Mouse (Mus musculus) frontal cortex, postnatal 10 days (tissue): ENCODE measurements around the gene Xcl1.
A peak's percentile ranks its signal among the peaks of the same experiment; 100 is the strongest.

Source experiments
- DNase-seq, 2 experiments: peaks; one replicate each; pipeline ENCODE4 v3.0.0; 2022; ENCODE audit warnings: low spot score in 2 of 2, mixed read lengths in 1 of 2

The Xcl1 gene

GRCm38 (mm10) chr1:164905047-164905446 is 30.3 kb downstream of the Xcl1 start:
- DNase-seq, result peak in 1 of 2 experiments; percentile 43

GRCm38 (mm10) chr1:164900696-164901095 is 34.6 kb downstream of the Xcl1 start:
- no peak for DNase-seq

GRCm38 (mm10) chr1:164900226-164900625 is 35.1 kb downstream of the Xcl1 start:
- no peak for DNase-seq

- no peak for DNase-seq
Measured at GRCm38 (mm10) chr1:164899506-164899905, 35.8 kb downstream of the Xcl1 start.

DNA sequence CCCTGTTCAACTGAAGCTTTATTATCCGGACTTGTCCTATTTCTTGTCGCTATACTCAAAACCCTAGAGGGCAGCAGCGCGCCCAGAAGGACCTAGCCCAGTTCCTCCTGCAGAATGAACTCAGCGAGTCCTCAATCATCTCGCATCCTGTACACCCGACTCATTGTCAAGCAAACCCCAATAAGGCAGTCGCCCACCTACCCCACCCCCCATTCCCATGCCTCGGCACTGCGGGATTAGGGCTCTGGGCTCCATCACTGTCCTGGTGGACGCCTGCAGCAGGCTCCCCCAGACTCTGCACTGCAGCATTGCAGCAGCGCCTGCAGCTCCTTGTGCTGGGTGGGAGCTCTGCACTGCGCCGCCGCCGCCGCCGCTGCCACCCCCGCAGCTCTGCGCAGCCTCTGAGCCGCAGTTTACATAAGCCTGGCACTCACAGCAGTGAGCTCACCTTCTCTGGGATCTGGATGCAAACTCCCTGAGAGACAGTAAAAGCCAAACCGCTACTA is 36.4 kb downstream of the Xcl1 start:
- DNase-seq, result peak; percentile 78 to 81

DNA sequence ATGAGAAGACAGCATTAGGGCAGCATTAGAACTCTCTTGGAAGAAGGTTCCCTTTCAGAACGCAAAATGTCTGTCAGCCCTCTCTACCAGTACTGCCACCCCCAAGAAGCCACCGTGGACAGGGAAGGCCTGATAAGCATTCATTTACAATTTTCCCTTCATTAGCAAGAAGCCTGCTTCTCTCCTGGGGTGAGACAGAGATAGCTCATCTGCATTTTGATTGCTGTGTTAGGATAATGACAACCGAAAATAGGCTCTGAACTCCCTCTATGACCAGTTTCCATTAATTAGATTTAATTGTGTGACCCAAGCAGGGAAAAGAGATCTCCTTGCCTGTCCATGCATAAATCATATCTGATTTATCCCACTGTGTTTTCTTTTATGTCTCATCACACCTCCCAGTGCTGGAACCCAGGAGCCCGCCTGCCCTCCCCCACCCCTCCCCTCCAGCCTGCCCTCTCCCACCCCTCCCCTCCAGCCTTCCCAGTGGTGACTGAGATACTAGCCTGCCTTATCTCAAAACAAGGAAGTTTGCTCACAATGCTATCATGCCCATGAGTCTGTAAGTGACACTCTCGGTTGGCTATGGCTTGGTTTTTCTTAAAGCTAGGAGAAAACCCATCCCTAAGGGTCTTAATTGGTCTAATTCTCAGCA is 38.0 kb downstream of the Xcl1 start:
- DNase-seq, result no peak

GRCm38 (mm10) chr1:164896211-164897145 is 38.8 kb downstream of the Xcl1 start:
- DNase-seq, result no peak

GRCm38 (mm10) chr1:164895806-164896205 is 39.5 kb downstream of the Xcl1 start:
- DNase-seq, result no peak

DNA sequence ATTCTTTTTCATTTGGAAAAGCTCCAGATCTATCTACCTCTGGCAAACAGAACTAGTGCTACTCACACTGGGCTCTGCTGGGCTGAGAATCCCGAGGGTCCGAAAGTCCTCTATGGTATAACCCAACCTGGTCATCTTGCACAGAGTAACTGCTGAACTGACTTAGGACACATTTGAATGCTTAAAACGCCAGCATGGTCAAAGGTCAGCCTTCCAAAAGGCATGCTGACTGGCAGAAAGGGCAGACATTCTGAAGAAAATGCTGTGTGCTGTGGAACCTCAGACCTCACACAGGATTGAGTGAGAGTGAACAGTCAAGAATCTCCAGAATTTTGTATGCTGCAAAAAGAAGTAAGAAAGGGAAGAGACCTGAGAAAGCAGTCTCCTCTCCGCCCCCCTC is 45.0 kb downstream of the Xcl1 start:
- DNase-seq, result no peak

GRCm38 (mm10) chr1:164888563-164888962 is 46.8 kb downstream of the Xcl1 start:
- no peak for DNase-seq

- DNase-seq, result no peak
Measured at GRCm38 (mm10) chr1:164887775-164888174, 47.6 kb downstream of the Xcl1 start.

DNA sequence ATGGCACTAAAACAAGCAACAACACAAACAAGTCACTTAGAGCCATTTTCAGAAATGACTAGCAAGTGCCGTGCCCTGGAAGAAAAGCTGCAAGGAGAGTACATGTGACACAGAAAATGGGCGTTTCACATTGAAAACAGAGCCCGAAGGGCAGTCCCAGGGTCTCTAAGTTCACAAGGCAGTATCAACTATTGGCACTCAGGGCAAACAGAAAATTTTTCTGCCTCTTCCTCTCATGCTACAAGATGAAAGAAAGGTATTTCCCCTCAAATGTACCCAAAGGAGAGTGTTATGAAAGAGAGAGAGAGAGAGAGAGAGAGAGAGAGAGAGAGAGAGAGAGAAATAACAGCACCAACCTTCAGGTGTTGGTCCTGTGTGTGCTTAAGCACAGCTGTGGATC is 53.4 kb downstream of the Xcl1 start:
- DNase-seq, result no peak
